Mouse (Mus musculus) right cerebral cortex, adult 2 months (tissue): ENCODE data around the gene Uhrf1bp1.

ENCODE experiments used
- DNase-seq, 2 experiments: peaks; one replicate each; pipeline ENCODE4 v3.0.0; 2021 to 2022; ENCODE audit warnings: low spot score in 2 of 2

Uhrf1bp1 gene

GRCm38 (mm10) chr17:27947155-27947554 lies 90.9 kb downstream of the Uhrf1bp1 start:
- no peak for DNase-seq
